Mouse (Mus musculus) midbrain, embryonic 10.5 days (tissue): ENCODE data around the gene Sh2d5. TPM values are rescaled to one million over a fixed set of nuclear protein-coding genes. Genes with fewer than 3 reads are reported as not detected.

Source experiments
- DNase-seq: peaks from one replicate; pipeline ENCODE4 v3.0.0-alpha.2; 2017; ENCODE audit warnings: low spot score
- H3K27ac ChIP-seq: fragments of 300-500 bp; sonication (generic); replicated peaks from 2 replicates; pipeline ENCODE4 v1.5.1; 2016; ENCODE audit warnings: mild to moderate bottlenecking
- H3K27me3 ChIP-seq: fragments of 300-500 bp; sonication (generic); 2 replicates; pipeline ENCODE4 v1.6.1; 2016; ENCODE audit warnings: low read depth, mild to moderate bottlenecking; ENCODE audit not compliant: poor library complexity, severe bottlenecking
- H3K36me3 ChIP-seq: fragments of 300-500 bp; sonication (generic); 2 replicates; pipeline ENCODE4 v1.6.1; 2016; ENCODE audit warnings: mild to moderate bottlenecking, moderate library complexity
- H3K4me1 ChIP-seq: fragments of 300-500 bp; sonication (generic); 2 replicates; pipeline ENCODE4 v1.6.1; 2016
- H3K4me3 ChIP-seq: fragments of 300-500 bp; sonication (generic); 2 replicates; pipeline ENCODE4 v1.5.1; 2016; ENCODE audit warnings: mild to moderate bottlenecking, moderate library complexity
- H3K9me3 ChIP-seq: fragments of 300-500 bp; sonication (generic); replicated peaks from 2 replicates; pipeline ENCODE4 v1.6.1; 2016; ENCODE audit warnings: mild to moderate bottlenecking
- WGBS: fragments of 180-500 bp; shearing (Covaris S2); methylation state at CpG from one replicate; pipeline ENCODE4 v1.1.7; 2016; 5-methylcytosine and 5-hydroxymethylcytosine counted together
- polyA plus RNA-seq: library from polyadenylated mRNA; unstranded; fragments of >200 nt; fragmentation: Nextera tagmentation; extraction: Ambion mirVana; gene quantifications from 2 replicates; pipeline ENCODE4 v1.2.1, GENCODE M21; 2016

Gene Sh2d5
- polyA plus RNA-seq, 1 experiment from 2014 or later: 0.83 TPM

GRCm38 (mm10) chr4:138304340-138305104 is 54.3 kb downstream of the Sh2d5 start, which contains the start of gene Ddost:
TSS of gene Ddost (plus strand) at chr4:138304730.
- Histone ChIP-seq H3K4me3 (peak within 1 kb of the TSS; percentile 99), H3K27ac (peak within 1 kb of the TSS; percentile 94), H3K27me3 (no peaks in the 10 kb centered on the region), H3K36me3 (peaks cover 32% of the 10 kb centered on the region), H3K9me3 (no peaks in the 10 kb centered on the region), H3K4me1 (peaks cover 32% of the 10 kb centered on the region)
- under 1% methylated on average over 64 of the region's 64 CpGs for WGBS
- DNase-seq: peak; percentile 98

GRCm38 (mm10) chr4:138307025-138307424 is 56.8 kb downstream of the Sh2d5 start:
- DNase-seq: no peak
- H3K9me3 ChIP-seq: no peaks in the 10 kb centered on the region

GRCm38 (mm10) chr4:138307739-138308138 is 57.5 kb downstream of the Sh2d5 start:
- no peaks in the 10 kb centered on the region for H3K9me3 ChIP-seq
- H3K4me1 ChIP-seq: peaks cover 32% of the 10 kb centered on the region
- H3K27me3 ChIP-seq: no peaks in the 10 kb centered on the region
- no peak for DNase-seq
- H3K36me3 ChIP-seq: peaks cover 64% of the 10 kb centered on the region
- H3K4me3 ChIP-seq: no peak overlapping the region
- 94% methylated on average over 12 of the region's 12 CpGs for WGBS
- H3K27ac ChIP-seq: no peak overlapping the region

More at GRCm38 (mm10) chr4:138307025-138307424, 56.8 kb downstream of the Sh2d5 start:
- H3K27ac ChIP-seq: no peak overlapping the region
- WGBS: 89% methylated on average over 3 of the region's 3 CpGs
- peaks cover 57% of the 10 kb centered on the region for H3K36me3 ChIP-seq
- no peaks in the 10 kb centered on the region for H3K27me3 ChIP-seq
- H3K4me1 ChIP-seq: peaks cover 32% of the 10 kb centered on the region
- H3K4me3 ChIP-seq: no peak overlapping the region

- Histone ChIP-seq H3K9me3 (no peaks in the 10 kb centered on the region), H3K4me3 (no peak overlapping the region), H3K36me3 (peaks cover 91% of the 10 kb centered on the region), H3K27ac (no peak overlapping the region), H3K27me3 (no peaks in the 10 kb centered on the region), H3K4me1 (peaks cover 8% of the 10 kb centered on the region)
- no peak for DNase-seq
- WGBS: 96% methylated on average over 19 of the region's 19 CpGs
Observed at GRCm38 (mm10) chr4:138310311-138310910, 60.2 kb downstream of the Sh2d5 start.

Other genes starting within 250 kb of the Sh2d5 start
- gene Hp1bp3, start 34.1 kb upstream of the Sh2d5 start, polyA plus RNA-seq: 153 and 178 TPM in 2 replicates
- gene Kif17, start within 50 bp of the Sh2d5 start, polyA plus RNA-seq: 0.53 and 0.55 TPM in 2 replicates
- 281 and 282 TPM in 2 replicates for gene Ddost, start 54.3 kb downstream of the Sh2d5 start, polyA plus RNA-seq
- gene Pink1, start 75.9 kb downstream of the Sh2d5 start, polyA plus RNA-seq: 30.5 and 41.3 TPM in 2 replicates
- gene Cda, start 117.6 kb downstream of the Sh2d5 start, polyA plus RNA-seq: 1.2 and 2.0 TPM in 2 replicates
- 0.06 TPM in 1 of 2 replicates, not detected in the other for gene Fam43b, start 146.1 kb downstream of the Sh2d5 start, polyA plus RNA-seq
- gene Mul1, start 184.3 kb downstream of the Sh2d5 start, polyA plus RNA-seq: 19.2 and 22.3 TPM in 2 replicates
- gene Camk2n1, start 203.9 kb downstream of the Sh2d5 start, polyA plus RNA-seq: 3.3 and 3.9 TPM in 2 replicates